Mouse (Mus musculus): Measurements from ENCODE around the gene Havcr1.
"Not testable (repeated sequence)": the region's sequence is repeated elsewhere in the genome, so short reads cannot be mapped to it uniquely, and the experiment has no call there.

Havcr1 gene

GRCm38 (mm10) chr11:46735076-46735475 is at the start of gene Havcr1:
Havcr1 (plus strand) TSS chr11:46735080.
- not testable (repeated sequence) for DNase-seq

- DNase-seq, result no peak
Measured at GRCm38 (mm10) chr11:46690136-46690535, 44.7 kb upstream of the Havcr1 start.

- DNase-seq, result not testable (repeated sequence)
Measured at GRCm38 (mm10) chr11:46695849-46696248, 39.0 kb upstream of the Havcr1 start.

GRCm38 (mm10) chr11:46697433-46698277 is 37.2 kb upstream of the Havcr1 start:
- DNase-seq, result no peak

- no peak for DNase-seq
Measured at GRCm38 (mm10) chr11:46698278-46698655, 36.6 kb upstream of the Havcr1 start.

- no peak for DNase-seq
Measured at GRCm38 (mm10) chr11:46698830-46699229, 36.0 kb upstream of the Havcr1 start.

GRCm38 (mm10) chr11:46706664-46707356 is 28.1 kb upstream of the Havcr1 start, which contains the start of gene Timd2:
Timd2 (minus strand) TSS chr11:46707061.
- no peak for DNase-seq

GRCm38 (mm10) chr11:46731541-46732070 is 3.3 kb upstream of the Havcr1 start:
- DNase-seq, result no peak

GRCm38 (mm10) chr11:46733242-46733789 is 1.6 kb upstream of the Havcr1 start:
- DNase-seq, result peak; percentile 19

- DNase-seq, result no peak
Measured at GRCm38 (mm10) chr11:46734617-46735016, 263 bp upstream of the Havcr1 start.

- no peak for DNase-seq
Measured at GRCm38 (mm10) chr11:46739501-46739900, 4.6 kb downstream of the Havcr1 start.

GRCm38 (mm10) chr11:46740886-46741285 is 6.0 kb downstream of the Havcr1 start:
- no peak for DNase-seq

GRCm38 (mm10) chr11:46741716-46742115 is 6.8 kb downstream of the Havcr1 start:
- DNase-seq, result no peak

GRCm38 (mm10) chr11:46747996-46748395 is 13.1 kb downstream of the Havcr1 start:
- no peak for DNase-seq

GRCm38 (mm10) chr11:46753662-46754061 is 18.8 kb downstream of the Havcr1 start:
- DNase-seq, result no peak

GRCm38 (mm10) chr11:46754669-46755068 is 19.8 kb downstream of the Havcr1 start:
- no peak for DNase-seq

GRCm38 (mm10) chr11:46755714-46756113 is 20.8 kb downstream of the Havcr1 start:
- DNase-seq, result not testable (repeated sequence)

GRCm38 (mm10) chr11:46776879-46777278 is 42.0 kb downstream of the Havcr1 start:
- DNase-seq, result no peak

GRCm38 (mm10) chr11:46779811-46780210 is 44.9 kb downstream of the Havcr1 start:
- no peak for DNase-seq

- DNase-seq, result no peak
Measured at GRCm38 (mm10) chr11:46804440-46804839, 69.6 kb downstream of the Havcr1 start.

GRCm38 (mm10) chr11:46810511-46810910 is 75.6 kb downstream of the Havcr1 start, which contains the start of gene Timd4:
Timd4 (plus strand) TSS chr11:46810800.
- no peak for DNase-seq

- DNase-seq, result no peak
Measured at GRCm38 (mm10) chr11:46817692-46818091, 82.8 kb downstream of the Havcr1 start.

GRCm38 (mm10) chr11:46819930-46820329 is 85.0 kb downstream of the Havcr1 start:
- no peak for DNase-seq
